Mouse (Mus musculus): Measurements from ENCODE around the gene Nrip3.
A peak's percentile ranks its signal among the peaks of the same experiment; 100 is the strongest.

Gene Nrip3

GRCm38 (mm10) chr7:109767575-109768350 lies 14.1 kb downstream of the Nrip3 start:
- DNase-seq (ENCODE audit: low read depth, low spot score) = no peak

- DNase-seq (ENCODE audit: low read depth, low spot score) = peak; percentile 34
These were observed 17.8 kb downstream of the Nrip3 start for GRCm38 (mm10) chr7:109764009-109764408.

- DNase-seq (ENCODE audit: low read depth, low spot score) = no peak
These were observed 25.5 kb downstream of the Nrip3 start for GRCm38 (mm10) chr7:109756291-109756690.

- no peak for DNase-seq (ENCODE audit: low read depth, low spot score)
These were observed 27.8 kb downstream of the Nrip3 start for GRCm38 (mm10) chr7:109754034-109754433.

DNA sequence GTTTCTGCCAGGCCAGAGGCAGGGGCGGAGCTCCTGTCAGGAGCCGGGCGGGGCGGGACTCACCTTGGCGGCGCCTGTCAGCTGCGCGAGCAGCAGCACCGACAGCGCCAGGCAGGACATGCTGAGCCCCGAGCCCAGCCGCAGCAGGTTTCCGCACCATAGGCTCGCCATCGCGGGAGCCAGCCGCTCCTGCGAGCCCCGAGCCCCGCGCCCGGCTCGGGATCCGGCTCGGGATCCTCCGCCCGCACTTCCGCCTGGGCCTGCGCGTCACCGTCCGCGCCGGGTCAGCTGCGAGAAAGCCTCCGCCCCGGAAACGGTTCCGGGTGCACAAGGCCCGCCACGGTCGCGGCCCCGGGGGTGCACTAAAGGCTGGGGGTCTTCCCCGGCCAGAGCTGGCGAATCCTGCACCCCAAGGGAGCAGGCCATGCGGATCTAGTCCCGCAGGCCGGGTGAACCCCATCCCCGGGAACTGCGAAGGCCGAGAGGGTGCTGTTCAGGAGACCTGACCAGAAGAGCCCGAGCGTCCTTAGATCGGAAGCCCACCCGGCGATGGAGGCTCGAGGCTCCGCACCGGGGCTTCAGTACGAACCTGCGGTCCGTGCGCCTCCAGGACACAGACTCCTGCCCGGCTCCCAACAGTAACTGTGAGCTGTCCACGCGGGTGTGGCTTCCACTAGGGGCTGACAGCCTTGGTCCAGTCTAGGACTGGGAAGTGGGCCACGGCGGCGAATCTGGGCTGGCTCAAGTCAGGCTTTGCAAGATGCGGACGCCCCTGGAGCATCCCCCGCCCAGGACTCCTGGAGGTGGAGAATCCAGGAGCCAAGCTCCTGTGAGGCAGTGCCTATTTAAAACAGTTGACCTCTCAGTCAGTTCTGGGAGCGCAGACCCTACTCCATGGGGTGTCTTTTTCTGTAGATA lies 29.6 kb downstream of the Nrip3 start, which contains the start of gene Tmem9b:
Tmem9b (minus strand) TSS at position 868 of the 918 bp plus-strand sequence.
- DNase-seq (ENCODE audit: low read depth, low spot score) = peak; percentile 90

DNA sequence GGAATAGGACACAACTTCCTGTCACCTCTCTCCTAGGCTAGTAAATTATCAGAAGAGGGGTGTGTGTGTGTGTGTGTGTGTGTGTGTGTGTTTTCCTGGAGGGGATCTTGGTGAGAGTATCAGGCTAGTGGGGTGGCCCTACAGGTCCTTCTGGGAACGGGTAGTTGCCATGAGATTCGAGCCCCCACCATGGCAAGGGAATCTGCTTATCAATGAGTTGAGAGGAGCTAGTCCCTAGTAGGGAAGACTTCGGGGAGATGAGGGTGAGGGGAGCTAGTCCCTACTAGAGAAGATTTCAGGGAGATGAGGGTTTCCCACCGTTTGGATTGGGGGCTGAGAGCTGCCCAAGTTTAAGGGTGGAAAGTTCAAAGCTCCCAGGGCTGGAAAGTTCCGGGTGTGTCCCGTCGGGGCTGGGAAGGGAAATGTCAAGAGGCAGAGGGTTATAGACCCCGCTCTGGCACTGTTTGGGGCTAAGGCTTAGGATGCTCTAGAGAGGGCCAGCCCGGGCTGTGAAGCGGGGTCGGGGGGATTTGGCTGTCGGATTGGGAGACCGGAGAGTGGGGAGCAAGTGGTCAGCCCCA lies 30.3 kb downstream of the Nrip3 start:
- no peak for DNase-seq (ENCODE audit: low read depth, low spot score)

DNA sequence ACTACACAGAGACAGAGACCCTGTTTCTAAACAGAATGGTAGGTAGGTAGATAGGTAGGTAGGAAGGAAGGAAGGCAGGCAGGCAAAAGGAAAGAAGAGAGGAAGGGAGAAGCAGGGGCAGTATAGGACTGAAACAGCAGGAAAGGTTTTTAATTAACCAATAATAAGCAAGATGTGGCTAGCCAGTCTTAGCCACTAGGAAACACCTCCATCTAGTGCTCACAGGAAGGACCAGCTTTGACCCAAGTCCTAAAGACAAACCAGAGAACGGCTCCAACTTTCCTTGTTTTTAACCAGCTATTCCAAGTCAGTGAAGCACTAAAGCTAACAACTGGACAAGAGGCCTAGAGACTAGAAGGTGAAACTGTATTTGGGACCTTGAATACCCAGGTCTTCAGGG lies 34.1 kb downstream of the Nrip3 start:
- DNase-seq (ENCODE audit: low read depth, low spot score) = no peak

GRCm38 (mm10) chr7:109741703-109742102 lies 40.1 kb downstream of the Nrip3 start:
- DNase-seq (ENCODE audit: low read depth, low spot score) = no peak

DNA sequence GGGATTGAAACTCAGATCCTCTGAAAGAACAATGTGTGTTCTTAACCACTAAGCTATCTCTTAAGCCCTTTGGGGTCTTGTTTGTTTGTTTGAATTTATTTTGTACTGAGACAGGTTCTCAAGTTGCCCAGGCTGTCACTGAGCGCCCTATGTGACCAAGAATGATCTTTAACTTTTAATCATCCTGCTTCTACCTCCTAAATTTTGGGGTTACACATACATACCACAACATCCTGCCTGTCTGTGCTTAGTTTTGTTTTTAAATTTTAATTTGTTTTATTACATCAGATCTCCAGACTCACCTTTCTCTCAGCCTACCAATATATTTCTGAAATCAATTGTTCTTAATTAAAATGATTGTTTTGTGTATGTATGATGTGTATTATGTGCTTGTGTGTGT lies 40.8 kb downstream of the Nrip3 start:
- no peak for DNase-seq (ENCODE audit: low read depth, low spot score)

DNA sequence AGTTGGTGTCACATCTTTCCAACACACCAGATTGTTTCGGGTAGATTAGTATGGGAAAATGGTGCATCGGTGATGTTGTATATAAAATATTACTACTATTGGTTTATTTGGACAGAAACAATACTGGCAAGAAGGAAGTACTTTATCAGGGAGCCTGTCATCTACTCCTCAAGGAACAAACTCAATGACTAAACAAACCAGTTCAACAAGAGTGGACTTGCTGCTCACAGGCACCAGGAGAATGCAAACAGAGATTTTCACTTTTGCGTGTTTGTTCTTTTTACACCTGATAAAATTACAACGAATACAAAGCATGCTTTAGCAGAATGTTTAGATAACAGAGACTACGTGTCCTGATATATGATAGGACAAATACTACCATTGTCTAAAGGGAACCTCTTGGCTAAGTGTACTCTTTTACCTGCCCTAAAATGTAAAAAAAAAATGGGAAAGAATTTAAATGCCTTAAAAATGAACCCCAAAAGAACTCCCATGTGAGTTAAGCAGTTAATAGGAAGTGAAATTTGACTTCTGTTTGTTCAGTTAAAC lies 41.9 kb downstream of the Nrip3 start:
- DNase-seq (ENCODE audit: low read depth, low spot score) = no peak

DNA sequence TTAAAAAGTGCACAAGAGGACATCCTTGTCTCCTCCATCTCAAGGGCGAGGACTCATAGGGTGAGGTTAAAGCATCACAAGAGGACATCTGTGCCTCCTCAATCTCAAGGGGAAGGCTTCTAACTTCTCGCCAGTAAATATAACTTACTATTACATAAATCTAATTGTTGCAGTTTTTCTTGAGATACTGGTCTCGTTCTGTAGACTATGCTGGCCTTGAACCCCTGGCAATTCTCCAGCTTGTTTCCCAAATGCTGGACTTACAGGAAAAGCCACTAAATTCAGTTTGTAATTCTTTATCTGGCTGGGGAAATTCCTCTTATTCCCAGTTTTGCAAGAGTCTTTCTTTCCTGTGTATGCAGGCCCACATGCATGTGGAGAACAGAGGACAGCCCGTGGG lies 47.0 kb downstream of the Nrip3 start:
- no peak for DNase-seq (ENCODE audit: low read depth, low spot score)

DNA sequence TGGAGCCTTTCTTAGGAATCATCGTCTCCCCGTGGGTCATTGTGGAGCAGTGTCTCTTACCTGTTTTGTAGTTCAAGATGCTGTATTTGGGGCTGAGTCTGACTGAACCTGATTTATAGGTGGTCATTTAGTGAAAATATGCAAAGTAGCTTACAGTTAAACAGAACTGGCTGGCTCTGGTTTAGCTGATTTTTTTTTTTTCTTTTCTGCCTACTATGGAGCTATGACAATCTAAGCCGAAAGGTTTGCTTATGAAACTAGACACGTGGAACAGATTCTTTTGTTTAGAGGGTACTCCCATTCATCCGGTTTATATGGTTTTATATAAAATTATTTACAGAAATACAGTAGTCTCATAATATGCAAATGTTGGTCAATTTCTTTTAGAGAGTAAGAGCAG lies 50.2 kb downstream of the Nrip3 start, which contains the start of gene Ascl3:
Ascl3 (minus strand) TSS at position 101 of the 400 bp plus-strand sequence.
- DNase-seq (ENCODE audit: low read depth, low spot score) = no peak

- DNase-seq (ENCODE audit: low read depth, low spot score) = no peak
These were observed 58.1 kb downstream of the Nrip3 start, which contains the start of gene BC051019 for GRCm38 (mm10) chr7:109723697-109724096. Gene BC051019, minus strand, starts transcription at chr7:109723850.

DNA sequence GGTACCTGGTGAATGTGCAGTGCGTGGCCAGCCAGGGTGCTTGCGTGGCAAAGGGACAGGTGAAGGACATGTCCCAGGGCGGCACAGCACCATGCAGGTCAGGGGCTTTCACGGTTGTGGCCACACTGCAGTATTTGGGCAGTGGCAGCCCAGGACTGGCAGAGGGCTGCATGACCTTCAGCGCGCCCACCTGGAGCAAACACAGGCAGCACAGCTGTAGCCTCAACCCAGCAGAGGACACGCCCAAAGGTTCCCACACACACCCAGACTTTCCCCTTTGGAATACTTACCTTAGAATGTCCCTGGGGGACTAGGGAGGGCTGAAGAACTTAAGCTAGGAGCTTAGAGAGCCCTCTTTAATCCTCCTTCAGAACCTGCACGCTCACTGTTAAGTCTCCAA lies 58.7 kb downstream of the Nrip3 start:
- no peak for DNase-seq (ENCODE audit: low read depth, low spot score)

DNA sequence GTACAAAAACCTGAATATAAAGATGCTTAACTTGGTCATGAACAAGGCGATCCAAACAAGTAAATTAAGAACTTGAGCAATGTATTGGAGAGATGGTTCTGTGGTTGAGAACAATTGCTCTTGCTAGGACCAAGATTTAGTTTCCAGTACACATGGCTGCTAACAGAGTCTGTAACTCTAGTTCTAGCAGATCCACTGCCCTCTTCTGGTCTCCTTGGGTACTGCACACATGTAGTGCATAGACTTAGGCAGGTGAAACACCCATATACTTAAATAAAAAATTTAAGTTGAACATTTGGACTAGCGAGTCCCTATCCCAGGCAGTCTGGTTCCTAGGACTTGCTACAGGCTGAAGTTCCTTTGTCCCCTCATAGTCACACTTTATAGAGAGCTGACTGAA lies 59.2 kb downstream of the Nrip3 start:
- DNase-seq (ENCODE audit: low read depth, low spot score) = no peak

GRCm38 (mm10) chr7:109719286-109719685 lies 62.5 kb downstream of the Nrip3 start:
- DNase-seq (ENCODE audit: low read depth, low spot score) = peak; percentile 85

- no peak for DNase-seq (ENCODE audit: low read depth, low spot score)
These were observed 68.3 kb downstream of the Nrip3 start for GRCm38 (mm10) chr7:109713434-109713982.

- no peak for DNase-seq (ENCODE audit: low read depth, low spot score)
These were observed 69.6 kb downstream of the Nrip3 start for GRCm38 (mm10) chr7:109712198-109712597.

GRCm38 (mm10) chr7:109710069-109710468 lies 71.8 kb downstream of the Nrip3 start:
- no peak for DNase-seq (ENCODE audit: low read depth, low spot score)

- DNase-seq (ENCODE audit: low read depth, low spot score) = peak; percentile 30
These were observed 72.9 kb downstream of the Nrip3 start for GRCm38 (mm10) chr7:109708961-109709382.
